Mouse (Mus musculus): ENCODE data around the gene AC109138.7.

GRCm38 (mm10) chr19:4227894-4228678 is 13.9 kb downstream of the AC109138.7 start:
- peak; percentile 99 for TF ChIP-seq CTCF (conservative IDR thresholded peaks at IDR 0.05; ENCODE audit: low read length)
- TF ChIP-seq NANOG (IDR thresholded peaks at IDR 0.05; ENCODE audit: borderline replicate concordance, low read length), result no peak

Data from E14TG2a.4 (cell line).